Mouse (Mus musculus): ENCODE data around the gene Vps8. TPM values are rescaled to one million over a fixed set of nuclear protein-coding genes. Genes with fewer than 3 reads are reported as not detected.
A peak's percentile ranks its signal among the peaks of the same experiment; 100 is the strongest.

The Vps8 gene
- polyA plus RNA-seq, 1 experiment: 19.4 TPM

DNA sequence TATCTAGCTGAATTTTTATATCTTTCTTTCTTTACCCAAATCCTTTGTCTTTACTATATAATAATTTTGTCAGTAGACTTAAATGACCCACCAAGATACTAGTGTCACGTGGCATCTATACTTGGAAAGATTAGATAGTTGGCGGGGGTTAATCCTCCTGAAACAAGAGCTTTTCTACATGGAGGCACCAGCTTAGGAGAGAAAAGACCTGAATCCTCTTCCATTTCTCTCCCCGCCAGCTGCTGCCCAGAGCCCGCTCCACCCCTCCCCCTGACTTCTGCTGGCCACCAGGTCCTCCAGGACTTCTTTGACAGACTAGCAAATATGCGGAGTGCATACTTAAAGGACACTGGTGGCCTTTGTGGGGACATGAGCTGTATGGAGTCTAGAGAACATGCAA is 124.5 kb downstream of the Vps8 start:
- H3K27me3 ChIP-seq (ENCODE audit: control insufficient read depth, insufficient read depth, insufficient read length): no peaks in the 10 kb centered on the region
- TF ChIP-seq POLR2A (IDR thresholded peaks at IDR 0.05; ENCODE audit: insufficient read length, low read depth) (no peak), E2F4 (IDR thresholded peaks at IDR 0.05; ENCODE audit: insufficient read depth) (no peak), TCF3 (IDR thresholded peaks at IDR 0.05; ENCODE audit: insufficient read length, low read depth) (no peak), CEBPB (IDR thresholded peaks at IDR 0.05; ENCODE audit: insufficient read depth, poor library complexity, severe bottlenecking) (no peak), SRF (IDR thresholded peaks at IDR 0.05; ENCODE audit: control insufficient read depth, insufficient read length, low read depth) (no peak)
- H3K79me2 ChIP-seq (ENCODE audit: control insufficient read depth, insufficient read depth): no peaks in the 10 kb centered on the region
- H3K36me3 ChIP-seq (ENCODE audit: control insufficient read depth, insufficient read depth): peaks cover 15% of the 10 kb centered on the region
- no peak overlapping the region for H3ac ChIP-seq (ENCODE audit: control insufficient read depth, insufficient read length)
- no peak overlapping the region for H3K4me3 ChIP-seq
- H3K4me2 ChIP-seq (ENCODE audit: low read depth): no peak overlapping the region

DNA sequence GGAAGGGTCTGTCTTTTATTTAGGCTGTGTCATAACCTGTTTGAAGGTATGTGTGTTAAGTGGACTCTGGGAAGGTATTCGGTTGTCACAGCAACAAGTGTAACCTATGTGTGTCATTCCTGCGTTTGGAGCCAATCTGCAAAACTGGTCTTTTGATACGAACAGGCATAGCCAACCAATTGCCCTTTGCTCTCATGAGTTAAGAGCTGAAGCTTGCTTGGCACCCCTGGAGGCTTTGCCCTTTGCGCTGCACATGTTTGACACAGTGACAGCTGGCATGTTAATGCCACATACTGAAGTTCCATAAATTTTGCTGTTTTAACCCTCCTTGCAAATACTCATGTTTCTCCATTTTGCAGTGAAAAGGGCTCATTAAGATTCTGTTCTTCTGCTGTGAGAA is 126.8 kb downstream of the Vps8 start:
- no peak overlapping the region for H3K4me3 ChIP-seq
- no peaks in the 10 kb centered on the region for H3K79me2 ChIP-seq (ENCODE audit: control insufficient read depth, insufficient read depth)
- no peak overlapping the region for H3ac ChIP-seq (ENCODE audit: control insufficient read depth, insufficient read length)
- TF ChIP-seq USF1 (IDR thresholded peaks at IDR 0.05; ENCODE audit: low read depth) (no peak), POLR2A (IDR thresholded peaks at IDR 0.05; ENCODE audit: insufficient read length, low read depth) (no peak)
- no peak overlapping the region for H3K4me2 ChIP-seq (ENCODE audit: low read depth)
- no peaks in the 10 kb centered on the region for H3K27me3 ChIP-seq (ENCODE audit: control insufficient read depth, insufficient read depth, insufficient read length)
- peaks cover 11% of the 10 kb centered on the region for H3K36me3 ChIP-seq (ENCODE audit: control insufficient read depth, insufficient read depth)

DNA sequence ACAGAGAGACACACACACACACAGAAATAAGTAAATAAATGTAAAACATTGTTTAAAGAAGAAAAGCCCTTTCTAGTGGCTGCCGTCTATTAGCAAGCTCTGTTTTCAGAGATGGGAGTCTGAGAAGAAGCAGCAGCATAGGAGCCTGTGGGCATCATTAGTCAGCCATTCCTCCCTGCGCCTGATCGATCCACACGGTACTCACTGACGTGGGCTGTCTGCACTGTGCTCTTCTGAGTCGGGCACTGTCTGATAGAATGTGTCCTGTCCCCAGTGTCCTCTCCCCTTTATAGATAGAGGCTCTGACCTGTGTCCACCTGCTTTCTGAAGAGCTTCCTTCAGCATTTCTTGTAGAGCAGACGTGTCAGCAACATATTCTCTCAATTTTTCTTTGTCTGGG is 127.5 kb downstream of the Vps8 start:
- Histone ChIP-seq H3K36me3 (ENCODE audit: control insufficient read depth, insufficient read depth) (peaks cover 5% of the 10 kb centered on the region), H3K4me2 (ENCODE audit: low read depth) (no peak overlapping the region), H3K79me2 (ENCODE audit: control insufficient read depth, insufficient read depth) (no peaks in the 10 kb centered on the region), H3ac (ENCODE audit: control insufficient read depth, insufficient read length) (no peak overlapping the region), H3K27me3 (ENCODE audit: control insufficient read depth, insufficient read depth, insufficient read length) (no peaks in the 10 kb centered on the region), H3K4me3 (no peak overlapping the region)
- no peak for TF ChIP-seq TCF12 (IDR thresholded peaks at IDR 0.05; ENCODE audit: insufficient read depth, poor library complexity, severe bottlenecking)
- no peak for TF ChIP-seq CEBPB (IDR thresholded peaks at IDR 0.05; ENCODE audit: insufficient read depth, poor library complexity, severe bottlenecking)
- TF ChIP-seq MYOG (IDR thresholded peaks at IDR 0.05; ENCODE audit: control insufficient read depth in 1 of 3, insufficient read depth in 1 of 3, insufficient read length in 2 of 3, low read depth in 2 of 3): no peak
- TF ChIP-seq E2F4 (IDR thresholded peaks at IDR 0.05; ENCODE audit: insufficient read depth): no peak
- no peak for TF ChIP-seq USF1 (IDR thresholded peaks at IDR 0.05; ENCODE audit: low read depth)
- no peak for TF ChIP-seq POLR2A (IDR thresholded peaks at IDR 0.05; ENCODE audit: insufficient read length, low read depth)
- TF ChIP-seq MYOD1 (IDR thresholded peaks at IDR 0.05; ENCODE audit: control insufficient read depth in 1 of 3, insufficient read length in 2 of 3, low read depth in 2 of 3): no peak
- no peak for TF ChIP-seq TCF3 (IDR thresholded peaks at IDR 0.05; ENCODE audit: insufficient read length, low read depth)
- no peak for TF ChIP-seq MAX (IDR thresholded peaks at IDR 0.05; ENCODE audit: low read depth)
- no peak for TF ChIP-seq POLR2AphosphoS2 (IDR thresholded peaks at IDR 0.05; ENCODE audit: insufficient read length, low read depth)
- TF ChIP-seq REST (IDR thresholded peaks at IDR 0.05; ENCODE audit: insufficient read depth, insufficient read length): no peak
- TF ChIP-seq SRF (IDR thresholded peaks at IDR 0.05; ENCODE audit: control insufficient read depth, insufficient read length, low read depth): no peak

- Histone ChIP-seq H3K4me3 (no peak overlapping the region), H3ac (ENCODE audit: control insufficient read depth, insufficient read length) (no peak overlapping the region), H3K27me3 (ENCODE audit: control insufficient read depth, insufficient read depth, insufficient read length) (no peaks in the 10 kb centered on the region), H3K79me2 (ENCODE audit: control insufficient read depth, insufficient read depth) (no peaks in the 10 kb centered on the region), H3K36me3 (ENCODE audit: control insufficient read depth, insufficient read depth) (peaks cover 3% of the 10 kb centered on the region), H3K4me2 (ENCODE audit: low read depth) (no peak overlapping the region)
- TF ChIP-seq MYOG (IDR thresholded peaks at IDR 0.05; ENCODE audit: control insufficient read depth in 1 of 3, insufficient read depth in 1 of 3, insufficient read length in 2 of 3, low read depth in 2 of 3): no peak
- no peak for TF ChIP-seq POLR2A (IDR thresholded peaks at IDR 0.05; ENCODE audit: insufficient read length, low read depth)
- no peak for TF ChIP-seq TCF3 (IDR thresholded peaks at IDR 0.05; ENCODE audit: insufficient read length, low read depth)
- TF ChIP-seq POLR2AphosphoS2 (IDR thresholded peaks at IDR 0.05; ENCODE audit: insufficient read length, low read depth): no peak
- no peak for TF ChIP-seq USF1 (IDR thresholded peaks at IDR 0.05; ENCODE audit: low read depth)
- no peak for TF ChIP-seq E2F4 (IDR thresholded peaks at IDR 0.05; ENCODE audit: insufficient read depth)
- TF ChIP-seq MYOD1 (IDR thresholded peaks at IDR 0.05; ENCODE audit: control insufficient read depth in 1 of 3, insufficient read length in 2 of 3, low read depth in 2 of 3): no peak
- TF ChIP-seq CEBPB (IDR thresholded peaks at IDR 0.05; ENCODE audit: insufficient read depth, poor library complexity, severe bottlenecking): no peak
- no peak for TF ChIP-seq TCF12 (IDR thresholded peaks at IDR 0.05; ENCODE audit: insufficient read depth, poor library complexity, severe bottlenecking)
- TF ChIP-seq MAX (IDR thresholded peaks at IDR 0.05; ENCODE audit: low read depth): no peak
- no peak for TF ChIP-seq SRF (IDR thresholded peaks at IDR 0.05; ENCODE audit: control insufficient read depth, insufficient read length, low read depth)
- no peak for TF ChIP-seq REST (IDR thresholded peaks at IDR 0.05; ENCODE audit: insufficient read depth, insufficient read length)
Observed at GRCm38 (mm10) chr16:21553506-21553905, 130.6 kb downstream of the Vps8 start.

- no peak overlapping the region for H3K4me2 ChIP-seq (ENCODE audit: low read depth)
- no peaks in the 10 kb centered on the region for H3K79me2 ChIP-seq (ENCODE audit: control insufficient read depth, insufficient read depth)
- H3K36me3 ChIP-seq (ENCODE audit: control insufficient read depth, insufficient read depth): peaks cover 7% of the 10 kb centered on the region
- TF ChIP-seq MYOD1 (IDR thresholded peaks at IDR 0.05; ENCODE audit: control insufficient read depth in 1 of 3, insufficient read length in 2 of 3, low read depth in 2 of 3) (peak; percentile 5 to 46 (median 36)), MYOG (IDR thresholded peaks at IDR 0.05; ENCODE audit: control insufficient read depth in 1 of 3, insufficient read depth in 1 of 3, insufficient read length in 2 of 3, low read depth in 2 of 3) (peak in 1 of 3 experiments; percentile 68), CEBPB (IDR thresholded peaks at IDR 0.05; ENCODE audit: insufficient read depth, poor library complexity, severe bottlenecking) (no peak)
- no peak overlapping the region for H3K4me3 ChIP-seq
- H3K27me3 ChIP-seq (ENCODE audit: control insufficient read depth, insufficient read depth, insufficient read length): no peaks in the 10 kb centered on the region
- H3ac ChIP-seq (ENCODE audit: control insufficient read depth, insufficient read length): no peak overlapping the region
Observed at GRCm38 (mm10) chr16:21562625-21563300, 139.8 kb downstream of the Vps8 start.
